Mouse (Mus musculus): Measurements from ENCODE around the gene Gps1.

DNA sequence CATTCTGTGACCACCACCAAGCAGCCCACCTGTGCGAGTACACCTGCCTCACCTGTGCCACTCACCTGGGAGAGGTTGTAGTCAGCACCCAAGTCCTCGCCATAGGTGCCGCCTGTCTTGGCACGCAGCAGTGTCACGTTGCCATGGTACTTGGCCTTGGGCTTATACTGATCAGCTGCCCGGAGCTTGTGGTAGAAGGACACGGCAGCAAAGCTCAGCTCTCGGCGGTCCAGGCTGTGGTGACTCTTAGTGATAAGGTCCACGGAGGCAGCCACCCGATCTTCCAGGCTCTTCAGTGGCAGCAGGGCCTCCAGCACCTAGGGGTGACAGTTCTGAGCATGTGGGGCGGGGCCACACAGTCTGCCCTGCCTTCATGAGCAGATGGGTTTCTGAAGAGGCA, 23.9 kb downstream of the Gps1 start:
- TF ChIP-seq GATA1 (IDR thresholded peaks at IDR 0.05; ENCODE audit: borderline replicate concordance, low read length) (no peak), FLI1 (IDR thresholded peaks at IDR 0.05; ENCODE audit: low read length) (no peak)
